Mouse (Mus musculus) layer of hippocampus, postnatal 10 days (tissue): Measurements from ENCODE around the gene Kif5c. TPM values are rescaled to one million over a fixed set of nuclear protein-coding genes. Genes with fewer than 3 reads are reported as not detected.

ENCODE experiments used
- DNase-seq, 2 experiments: peaks; one replicate each; pipeline ENCODE4 v3.0.0; 2021; ENCODE audit warnings: low spot score in 2 of 2
- total RNA-seq, 2 experiments: library from RNA; stranded (reverse); gene quantifications; 2 replicates each; pipeline ENCODE4 v1.2.3; 2021

The Kif5c gene
- total RNA-seq, 2 experiments from 2014 or later: 545 to 571 TPM

- no peak for DNase-seq
These were observed 125.4 kb downstream of the Kif5c start for GRCm38 (mm10) chr2:49744251-49745093.

GRCm38 (mm10) chr2:49745094-49745781 is 126.1 kb downstream of the Kif5c start:
- no peak for DNase-seq

- no peak for DNase-seq
These were observed 127.8 kb downstream of the Kif5c start for GRCm38 (mm10) chr2:49746947-49747346.

- DNase-seq: no peak
These were observed 128.6 kb downstream of the Kif5c start for GRCm38 (mm10) chr2:49747670-49748069.

GRCm38 (mm10) chr2:49748628-49749342 is 129.7 kb downstream of the Kif5c start:
- DNase-seq: peak; percentile 71 to 73

- DNase-seq: no peak
These were observed 130.9 kb downstream of the Kif5c start for GRCm38 (mm10) chr2:49749730-49750576.

- peak in 1 of 2 experiments; percentile 23 for DNase-seq
These were observed 132.6 kb downstream of the Kif5c start for GRCm38 (mm10) chr2:49751544-49752210.

- no peak for DNase-seq
These were observed 133.1 kb downstream of the Kif5c start for GRCm38 (mm10) chr2:49752211-49752607.

GRCm38 (mm10) chr2:49753062-49753461 is 134.0 kb downstream of the Kif5c start:
- DNase-seq: no peak

- DNase-seq: no peak
These were observed 136.0 kb downstream of the Kif5c start for GRCm38 (mm10) chr2:49755054-49755453.

GRCm38 (mm10) chr2:49757616-49758015 is 138.5 kb downstream of the Kif5c start:
- no peak for DNase-seq

GRCm38 (mm10) chr2:49764331-49764946 is 145.3 kb downstream of the Kif5c start:
- peak in 1 of 2 experiments; percentile 64 for DNase-seq

GRCm38 (mm10) chr2:49768916-49769315 is 149.8 kb downstream of the Kif5c start:
- no peak for DNase-seq

- no peak for DNase-seq
These were observed 151.3 kb downstream of the Kif5c start for GRCm38 (mm10) chr2:49770440-49770839.

- DNase-seq: no peak
These were observed 152.1 kb downstream of the Kif5c start for GRCm38 (mm10) chr2:49771172-49771571.

- DNase-seq: no peak
These were observed 154.3 kb downstream of the Kif5c start for GRCm38 (mm10) chr2:49773194-49773931.

- no peak for DNase-seq
These were observed 155.1 kb downstream of the Kif5c start for GRCm38 (mm10) chr2:49774180-49774579.

- no peak for DNase-seq
These were observed 156.1 kb downstream of the Kif5c start for GRCm38 (mm10) chr2:49775187-49775586.

GRCm38 (mm10) chr2:49775735-49776134 is 156.6 kb downstream of the Kif5c start:
- DNase-seq: no peak
